Mouse (Mus musculus) effector memory CD4-positive, alpha-beta T cell, adult 5 months (primary cell): ENCODE measurements around the gene Fam71b. TPM values are rescaled to one million over a fixed set of nuclear protein-coding genes. Genes with fewer than 3 reads are reported as not detected.

Experiments
- polyA plus RNA-seq: library from polyadenylated mRNA; unstranded; fragments of 100-300 nt; shearing (Covaris generic); gene quantifications from one replicate; pipeline ENCODE4 v1.2.1, GENCODE M21; 2017

The Fam71b gene
- polyA plus RNA-seq: 13.5 TPM

DNA sequence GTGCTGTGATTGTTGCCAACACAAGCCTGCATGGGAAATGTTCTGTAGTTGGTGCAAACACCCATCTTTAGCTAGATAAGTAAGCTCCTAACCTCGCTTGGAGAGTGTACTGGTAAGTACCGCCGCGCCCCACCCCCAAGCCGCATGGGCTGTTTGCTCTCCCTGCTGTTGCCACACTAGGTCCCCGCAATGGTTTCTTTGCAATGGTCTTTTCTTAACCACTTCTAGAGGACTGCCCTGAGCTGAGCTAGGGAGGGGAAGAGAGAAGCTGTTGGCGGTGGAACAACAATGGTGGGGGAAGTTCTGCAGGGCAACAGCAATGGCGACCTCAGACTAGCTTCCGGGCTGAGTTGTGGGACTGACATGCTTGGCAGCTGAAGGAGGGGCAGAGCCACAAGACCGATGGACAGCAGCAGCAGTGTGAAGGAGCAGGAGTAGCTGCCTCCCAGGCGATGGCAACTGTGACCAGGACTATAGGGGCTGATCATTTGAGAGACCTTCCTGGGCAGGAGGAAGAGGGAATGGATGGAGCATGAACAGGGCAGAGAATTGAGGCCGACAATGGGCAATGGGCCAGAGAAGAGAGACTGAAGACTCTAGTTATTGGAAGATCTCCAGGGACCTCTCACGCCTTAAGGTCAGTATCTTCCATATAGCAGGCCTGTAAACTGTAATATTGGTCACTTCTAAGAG, at the start of gene Fam71b:
Fam71b (plus strand) TSS at position 393 of the 693 bp plus-strand sequence.

DNA sequence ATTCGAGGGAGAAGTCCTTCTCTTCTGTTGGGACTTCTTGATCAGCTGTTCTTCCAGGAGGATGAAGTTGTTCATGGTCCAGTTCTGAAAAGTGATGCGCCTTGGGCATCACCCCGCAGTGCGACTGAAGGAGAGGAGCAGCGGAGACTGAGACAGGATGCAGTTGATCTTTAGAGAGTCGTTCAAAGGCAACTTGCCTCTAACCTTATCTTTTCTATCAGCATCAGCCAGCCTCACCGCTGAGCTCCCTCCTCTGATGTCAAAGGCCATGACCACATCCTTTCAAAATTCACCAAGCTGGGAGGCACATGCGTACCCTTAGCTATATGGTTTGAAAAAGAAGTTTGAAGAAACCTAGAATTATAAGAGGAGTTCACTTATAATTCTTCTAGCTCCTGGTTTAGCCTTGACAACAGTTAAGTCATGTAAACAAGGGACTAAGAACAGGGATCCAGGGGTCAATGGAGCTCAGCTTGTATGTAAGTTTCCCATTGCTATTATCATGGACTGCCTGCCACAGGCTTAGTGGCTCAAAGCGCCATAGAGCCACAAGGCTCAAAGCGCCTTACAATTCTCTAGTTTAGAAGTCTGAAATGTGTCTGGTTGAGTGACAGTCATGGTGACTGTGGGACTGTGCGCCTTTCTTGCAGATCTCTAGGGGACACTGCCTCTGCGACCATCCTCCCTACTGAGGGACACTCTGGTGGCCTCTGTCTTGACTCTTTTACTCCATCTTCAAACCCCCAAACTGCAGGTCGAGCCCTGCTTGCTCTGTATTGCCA, 6.8 kb upstream of the Fam71b start, which contains the start of gene Itk:
Itk (minus strand) TSS at position 180 of the 782 bp plus-strand sequence.

GRCm38 (mm10) chr11:46436760-46437458, 40.5 kb downstream of the Fam71b start, which contains the start of gene Med7:
Med7 (plus strand) TSS chr11:46436925.

DNA sequence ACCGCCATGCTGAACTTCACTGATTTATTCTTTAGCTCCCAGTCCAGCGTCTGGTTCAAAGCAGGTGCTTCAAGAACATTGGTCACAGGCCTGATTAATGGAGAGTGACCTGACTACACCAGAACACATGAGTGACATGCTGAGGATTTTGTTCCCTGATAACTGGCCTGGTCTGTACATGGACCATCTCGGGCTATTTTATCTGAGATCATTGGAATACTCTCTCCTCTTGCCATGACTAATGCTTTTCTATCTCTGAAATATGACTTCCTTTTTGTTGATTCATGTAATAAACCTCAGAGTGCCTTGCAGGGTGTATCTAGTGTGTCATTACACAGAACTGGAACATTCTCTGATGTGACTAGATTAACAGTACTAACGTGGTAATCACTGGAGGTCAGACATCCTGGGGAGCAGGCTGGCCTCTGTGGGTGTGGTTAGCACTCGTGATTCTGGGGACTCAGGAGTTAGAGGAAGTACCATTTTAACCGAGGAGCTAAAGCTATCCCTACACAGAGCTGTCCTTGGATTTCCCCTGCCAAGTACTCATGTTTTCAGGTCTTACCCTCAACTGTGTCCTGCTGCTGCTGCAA, 58.2 kb downstream of the Fam71b start, which contains the start of gene Havcr2:
Havcr2 (plus strand) TSS at position 483 of the 593 bp plus-strand sequence.

Other genes with a start within 250 kb of the Fam71b start
- not detected for gene Nipal4, start 230.1 kb upstream of the Fam71b start, polyA plus RNA-seq
- 0.97 TPM for gene Fndc9, start 161.0 kb upstream of the Fam71b start, polyA plus RNA-seq
- gene Cyfip2, start 83.7 kb upstream of the Fam71b start, polyA plus RNA-seq: 155 TPM
- 1,045 TPM for gene Itk, start 7.0 kb upstream of the Fam71b start, polyA plus RNA-seq
- gene Med7, start 40.4 kb downstream of the Fam71b start, polyA plus RNA-seq: 37.3 TPM
- gene Havcr2, start 58.4 kb downstream of the Fam71b start, polyA plus RNA-seq: 1.4 TPM
- gene Gm12169, start 127.7 kb downstream of the Fam71b start, polyA plus RNA-seq: not detected
- not detected for gene BC053393, start 175.0 kb downstream of the Fam71b start, polyA plus RNA-seq
- not detected for gene Dppa1, start 232.7 kb downstream of the Fam71b start, polyA plus RNA-seq